ENCODE assay signal across 8 mouse cellular contexts in the genomic region with DNA sequence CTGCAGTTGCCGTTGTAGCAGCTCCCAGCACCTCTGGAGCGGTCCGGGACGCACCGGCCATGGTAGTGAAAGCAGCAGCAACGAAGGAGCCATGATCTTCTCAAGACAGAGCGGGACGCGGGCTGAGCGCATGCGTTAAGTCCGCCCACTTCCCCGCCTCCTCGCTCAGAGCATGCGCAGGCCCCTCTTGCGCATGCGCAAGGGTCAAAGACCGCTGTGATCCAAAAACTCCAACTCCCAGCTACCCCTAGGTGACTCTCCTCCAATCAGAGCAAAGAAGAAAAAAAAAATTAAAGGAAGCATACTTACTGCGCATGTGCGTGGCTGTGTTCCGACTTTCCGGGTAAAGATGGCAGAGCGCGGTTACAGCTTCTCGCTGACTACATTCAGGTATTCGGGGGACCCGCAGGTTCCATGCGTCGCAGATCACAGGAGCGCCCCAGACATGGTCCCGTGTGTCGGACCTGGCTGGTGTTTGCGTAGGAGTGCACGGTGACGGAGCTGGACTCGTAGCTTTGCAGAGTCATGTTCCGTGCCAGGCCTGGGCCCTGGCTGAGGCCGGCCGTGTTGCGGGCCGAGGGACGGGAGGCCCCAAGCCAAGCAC. TPM values are rescaled to one million over a fixed set of nuclear protein-coding genes. Genes with fewer than 3 reads are reported as not detected.
DNase-seq lines count a peak whose midpoint lies in the region; ATAC-seq lines count a peak whose summit lies in the region.

A gene (minus strand): TSS at position 240 of the 604 bp plus-strand sequence.
A gene (plus strand): TSS at position 315 of the 604 bp plus-strand sequence.

- H3K27ac ChIP-seq in intestine, embryonic 14.5 days (ENCODE audit: low read depth), result peak within 1 kb of the TSS; percentile 62; the same call in 1 of the 2 replicates

- peak; percentile 98 for DNase-seq in adrenal gland, adult 18-20 months (ENCODE audit: low spot score in 2 of 2)
- peak; percentile 98 for DNase-seq in embryo, embryonic 11 days
- peak; percentile 98 for DNase-seq in gastrocnemius, postnatal 25 days
- peak; percentile 96 for DNase-seq in intestine, embryonic 14.5 days (ENCODE audit: low spot score)
- DNase-seq in left cerebral cortex, postnatal 14 days (ENCODE audit: low spot score in 2 of 2), result peak; percentile 98 to 99
- DNase-seq in mesoderm, embryonic 11.5 days (ENCODE audit: low read depth, low spot score), result peak; percentile 100
- peak; percentile 97 for DNase-seq in right cerebral cortex, postnatal 36 days (ENCODE audit: low spot score in 2 of 2)
- peak; percentile 97 for DNase-seq in yolk sac, embryonic 10.5 days (ENCODE audit: low spot score)

- intact Hi-C loops in left cerebral cortex, postnatal 14 days (cut with DNase I), result no loop called here

- peak; percentile 99 for ATAC-seq in intestine, embryonic 14.5 days (replicated peaks; ENCODE audit: low FRiP score, low TSS enrichment, low read depth)

- peaks cover 32% of the 10 kb centered on the region for H3K36me3 ChIP-seq in intestine, embryonic 14.5 days (ENCODE audit: control insufficient read depth, insufficient read depth, low read length)

- peak within 1 kb of the TSS; percentile 62 for H3K4me2 ChIP-seq in intestine, embryonic 14.5 days (ENCODE audit: low read length)

- H3K4me3 ChIP-seq in intestine, embryonic 14.5 days (ENCODE audit: low read depth, low read length), result peak within 1 kb of the TSS; percentile 97

- no peaks in the 10 kb centered on the region for H3K4me1 ChIP-seq in intestine, embryonic 14.5 days (replicated peaks; ENCODE audit: control insufficient read depth, insufficient read depth, low read length)

- WGBS in intestine, embryonic 14.5 days, result under 1% methylated on average over 42 of the region's 42 CpGs

- no peaks in the 10 kb centered on the region for H3K27me3 ChIP-seq in intestine, embryonic 14.5 days (replicated peaks; ENCODE audit: control insufficient read depth, insufficient read depth, low read length)

- H3K9ac ChIP-seq in intestine, embryonic 14.5 days (ENCODE audit: low read length), result peak within 1 kb of the TSS; percentile 93

- H3K9me3 ChIP-seq in intestine, embryonic 14.5 days (ENCODE audit: control insufficient read depth, low read length), result no peaks in the 10 kb centered on the region

RNA-seq across cellular contexts. Expression of the first gene that starts in this region (rescaled TPM):
- 10 to 100 TPM; 49.3 to 66.4 TPM for total RNA-seq in adrenal gland, adult 18-20 months (2021)
- total RNA-seq in gastrocnemius, postnatal 25 days (2021), result 10 to 100 TPM; 38.5 to 44.0 TPM
- 113 and 121 TPM in 2 replicates for polyA plus RNA-seq in intestine, embryonic 14.5 days (2014; fragmentation: Nextera tagmentation; extraction: Ambion mirVana)
- 10 to 100 TPM; 30.4 to 36.4 TPM for total RNA-seq in left cerebral cortex, postnatal 14 days (2021)

RNA-seq across cellular contexts. Expression of the second gene that starts in this region (rescaled TPM):
- total RNA-seq in adrenal gland, adult 18-20 months (2021), result 100 to 1,000 TPM in 1 of 2 experiments, 10 to 100 TPM in 1; 99.6 to 116 TPM
- total RNA-seq in gastrocnemius, postnatal 25 days (2021), result 10 to 100 TPM; 48.5 to 51.4 TPM
- 202 and 205 TPM in 2 replicates for polyA plus RNA-seq in intestine, embryonic 14.5 days (2014; fragmentation: Nextera tagmentation; extraction: Ambion mirVana)
- 10 to 100 TPM; 57.6 to 60.0 TPM for total RNA-seq in left cerebral cortex, postnatal 14 days (2021)

Comparison
In these comparisons a context has a peak if more than half of its experiments do, and no peak if none do; other contexts are left out.
1. Peak in every context shown above with its lines: DNase-seq, ATAC-seq, H3K4me3 ChIP-seq and H3K27ac ChIP-seq.